Mouse (Mus musculus) spleen, adult 2 months (tissue): ENCODE measurements around the gene Oat.

Experiments
- CTCF ChIP-seq: fragments of 200-500 bp; IDR thresholded peaks from 2 replicates; pipeline ENCODE4 v1.5.1; 2011; ENCODE audit warnings: mild to moderate bottlenecking, inconsistent platforms; ENCODE audit not compliant: insufficient read depth, insufficient read length, insufficient replicate concordance; ENCODE audit errors: extremely low read depth
- POLR2A ChIP-seq: fragments of 200-500 bp; IDR thresholded peaks from 2 replicates; pipeline ENCODE4 v1.6.1; 2011; ENCODE audit warnings: low read depth, low read length, inconsistent platforms

GRCm38 (mm10) chr7:132596557-132597250 is 20.5 kb upstream of the Oat start:
- no peak for TF ChIP-seq CTCF
- TF ChIP-seq POLR2A: no peak
